27 mouse cellular contexts compared by ENCODE assay signal in the genomic region with DNA sequence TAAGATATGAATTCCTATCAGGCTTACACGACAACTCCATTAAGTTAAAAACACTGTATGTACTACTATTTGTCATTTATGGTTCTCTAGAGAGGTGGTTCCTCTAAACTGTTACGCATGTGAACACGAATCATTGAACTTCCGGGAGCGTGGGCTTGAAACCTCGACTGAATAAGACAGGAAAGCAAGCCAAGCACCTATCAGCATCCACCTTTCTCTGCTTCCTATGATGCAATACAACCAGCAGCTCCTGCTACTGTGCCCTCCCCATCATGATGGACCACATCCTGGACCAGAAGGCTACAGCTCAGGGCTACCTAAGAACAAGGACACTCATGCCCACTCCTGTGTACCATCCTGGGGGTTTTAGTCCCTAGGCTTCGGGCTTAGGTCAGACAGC. TPM values are rescaled to one million over a fixed set of nuclear protein-coding genes. Genes with fewer than 3 reads are reported as not detected.
DNase-seq lines count a peak whose midpoint lies in the region; ATAC-seq and TF ChIP-seq lines count a peak whose summit lies in the region.
"Had no signal": no experiment of that assay in that cellular context is flagged by ENCODE, and none has a peak within 500 bp of the region (broad histone marks: within the 10 kb centered on the region; RNA-seq: fewer than 3 reads in every experiment).

No protein-coding gene starts in this region.

- no peaks in the 10 kb centered on the region for H3K36me3 ChIP-seq in megakaryocyte, embryonic 14.5 days (replicated peaks; ENCODE audit: low read length)
- no peaks in the 10 kb centered on the region for H3K36me3 ChIP-seq in heart, adult 2 months (ENCODE audit: control insufficient read depth, insufficient read depth, low read length)
- H3K36me3 ChIP-seq: embryonic facial prominence, embryonic 12.5 days; forebrain, embryonic 10.5 days; forebrain, embryonic 15.5 days; heart, embryonic 13.5 days; hindbrain, embryonic 10.5 days; hindbrain, embryonic 15.5 days; intestine, embryonic 15.5 days; limb, embryonic 13.5 days; lung, embryonic 15.5 days; midbrain, embryonic 13.5 days had no signal

- H3K9me3 ChIP-seq in megakaryocyte, embryonic 14.5 days: no peaks in the 10 kb centered on the region; the same call in 1 of the 2 replicates
- H3K9me3 ChIP-seq: embryonic facial prominence, embryonic 12.5 days; forebrain, embryonic 10.5 days; forebrain, embryonic 15.5 days; heart, embryonic 13.5 days; hindbrain, embryonic 10.5 days; hindbrain, embryonic 15.5 days; intestine, embryonic 15.5 days; limb, embryonic 13.5 days; lung, embryonic 15.5 days; midbrain, embryonic 13.5 days had no signal

- H3K4me1 ChIP-seq in megakaryocyte, embryonic 14.5 days: peaks cover 63% of the 10 kb centered on the region
- H3K4me1 ChIP-seq in heart, adult 2 months (ENCODE audit: control insufficient read depth, insufficient read depth, low read length): peaks cover 3% of the 10 kb centered on the region; the same call in 1 of the 2 replicates
- H3K4me1 ChIP-seq: forebrain, embryonic 15.5 days; intestine, embryonic 15.5 days; limb, embryonic 13.5 days; lung, embryonic 15.5 days; midbrain, embryonic 13.5 days had no signal

- H3K27me3 ChIP-seq in megakaryocyte, embryonic 14.5 days (replicated peaks): no peaks in the 10 kb centered on the region
- no peaks in the 10 kb centered on the region for H3K27me3 ChIP-seq in heart, adult 2 months (ENCODE audit: control insufficient read depth, insufficient read depth, low read length)
- H3K27me3 ChIP-seq: embryonic facial prominence, embryonic 12.5 days; forebrain, embryonic 15.5 days; heart, embryonic 13.5 days; hindbrain, embryonic 15.5 days; intestine, embryonic 15.5 days; limb, embryonic 13.5 days; lung, embryonic 15.5 days; midbrain, embryonic 13.5 days had no signal

- no peak for TF ChIP-seq EP300 in heart, adult 2 months (IDR thresholded peaks at IDR 0.05; ENCODE audit: insufficient read depth, low read depth, low read length)

- H3K27ac ChIP-seq in heart, adult 2 months: no peak overlapping the region
- H3K27ac ChIP-seq: embryonic facial prominence, embryonic 12.5 days; forebrain, embryonic 10.5 days; forebrain, embryonic 15.5 days; heart, embryonic 13.5 days; hindbrain, embryonic 10.5 days; hindbrain, embryonic 15.5 days; intestine, embryonic 15.5 days; kidney, postnatal 0 days; limb, embryonic 13.5 days; lung, embryonic 15.5 days; midbrain, embryonic 13.5 days had no signal

- ATAC-seq in activated CD4-positive, CD25-positive, alpha-beta regulatory T cell, adult 4 months: peak; percentile 49
- ATAC-seq: forebrain, embryonic 15.5 days; intestine, embryonic 15.5 days; midbrain, embryonic 13.5 days had no signal

- DNase-seq in CD4-positive helper T cell, adult 2 months (ENCODE audit: low read depth, low spot score): peak; percentile 8
- no peak for DNase-seq in heart, adult 18-20 months
- no peak for DNase-seq in cerebellum, adult 18-20 months
- DNase-seq in heart, adult 2 months: no peak
- DNase-seq: adrenal gland, adult 8-10 months; cerebellum, adult 11 months; cerebellum, adult 9-11 months; embryo, embryonic 11 days; gastrocnemius, postnatal 25 days; heart, postnatal 10 days; kidney, adult 2 months; kidney, postnatal 4 days; layer of hippocampus, adult 9-11 months; right cerebral cortex, adult 18-20 months had no signal

- intact Hi-C loops in heart, adult 2 months (cut with DNase I): no loop called here

- H3K79me2 ChIP-seq in heart, adult 2 months (replicated peaks; ENCODE audit: control insufficient read depth, insufficient read depth, low read length): no peaks in the 10 kb centered on the region

- no peak overlapping the region for H3K9ac ChIP-seq in heart, adult 2 months (ENCODE audit: low read depth, low read length)
- H3K9ac ChIP-seq: embryonic facial prominence, embryonic 12.5 days; forebrain, embryonic 15.5 days; heart, embryonic 13.5 days; hindbrain, embryonic 15.5 days; intestine, embryonic 15.5 days; limb, embryonic 13.5 days; lung, embryonic 15.5 days; midbrain, embryonic 13.5 days had no signal

- H3K4me3 ChIP-seq in megakaryocyte, embryonic 14.5 days (replicated peaks): peak overlapping the region; percentile 12
- no peak overlapping the region for H3K4me3 ChIP-seq in heart, adult 2 months
- H3K4me3 ChIP-seq: embryonic facial prominence, embryonic 12.5 days; forebrain, embryonic 10.5 days; forebrain, embryonic 15.5 days; heart, embryonic 13.5 days; hindbrain, embryonic 10.5 days; hindbrain, embryonic 15.5 days; intestine, embryonic 15.5 days; limb, embryonic 13.5 days; lung, embryonic 15.5 days; midbrain, embryonic 13.5 days had no signal

- no peak for TF ChIP-seq POLR2A in heart, adult 2 months (IDR thresholded peaks at IDR 0.05; ENCODE audit: insufficient read depth, low read depth, low read length)

- 67% methylated on average over 7 of the region's 7 CpGs for WGBS in heart, adult 2 months

- no peak for TF ChIP-seq CTCF in heart, adult 2 months (IDR thresholded peaks at IDR 0.05)

RNA-seq across cellular contexts. Expression of gene Fam43a, which starts 24.1 kb away (rescaled TPM):
- polyA plus RNA-seq in activated CD4-positive, CD25-positive, alpha-beta regulatory T cell, adult 4 months (2017; shearing (Covaris generic)): under 1 TPM; 0.42 to 0.79 TPM
- polyA plus RNA-seq in megakaryocyte, embryonic 14.5 days (2012; ENCODE audit: insufficient read depth, low replicate concordance): 60.0 and 108 TPM in 2 replicates
- total RNA-seq in heart, adult 18-20 months (2021): 10 to 100 TPM; 18.8 to 20.9 TPM
- total RNA-seq in heart, adult 2 months (2021): 10 to 100 TPM; 20.7 to 22.6 TPM
- 23.9 and 27.1 TPM in 2 replicates for polyA plus RNA-seq in heart, adult 2 months (2012; rRNA removed)

RNA-seq across cellular contexts. Expression of gene Lsg1, which starts 36.3 kb away (rescaled TPM):
- 10 to 100 TPM; 54.3 to 65.2 TPM for polyA plus RNA-seq in activated CD4-positive, CD25-positive, alpha-beta regulatory T cell, adult 4 months (2017; shearing (Covaris generic))
- 0.74 and 5.8 TPM in 2 replicates for polyA plus RNA-seq in megakaryocyte, embryonic 14.5 days (2012; ENCODE audit: insufficient read depth, low replicate concordance)
- total RNA-seq in heart, adult 18-20 months (2021): 10 to 100 TPM; 19.5 to 23.4 TPM
- total RNA-seq in heart, adult 2 months (2021): 10 to 100 TPM; 19.6 to 21.2 TPM
- polyA plus RNA-seq in heart, adult 2 months (2012; rRNA removed): 5.5 and 7.5 TPM in 2 replicates

Comparison
In these comparisons a context has a peak if more than half of its experiments do, and no peak if none do; other contexts are left out.
1. RNA of gene Fam43a, which starts 24.1 kb away (polyA plus RNA-seq): 60.0 to 108 TPM in megakaryocyte, embryonic 14.5 days and 23.9 to 27.1 TPM in heart, adult 2 months; 0.42 to 0.79 TPM in activated CD4-positive, CD25-positive, alpha-beta regulatory T cell, adult 4 months; every median in the first group is over 10 times any median in the second.